In the genomic region with DNA sequence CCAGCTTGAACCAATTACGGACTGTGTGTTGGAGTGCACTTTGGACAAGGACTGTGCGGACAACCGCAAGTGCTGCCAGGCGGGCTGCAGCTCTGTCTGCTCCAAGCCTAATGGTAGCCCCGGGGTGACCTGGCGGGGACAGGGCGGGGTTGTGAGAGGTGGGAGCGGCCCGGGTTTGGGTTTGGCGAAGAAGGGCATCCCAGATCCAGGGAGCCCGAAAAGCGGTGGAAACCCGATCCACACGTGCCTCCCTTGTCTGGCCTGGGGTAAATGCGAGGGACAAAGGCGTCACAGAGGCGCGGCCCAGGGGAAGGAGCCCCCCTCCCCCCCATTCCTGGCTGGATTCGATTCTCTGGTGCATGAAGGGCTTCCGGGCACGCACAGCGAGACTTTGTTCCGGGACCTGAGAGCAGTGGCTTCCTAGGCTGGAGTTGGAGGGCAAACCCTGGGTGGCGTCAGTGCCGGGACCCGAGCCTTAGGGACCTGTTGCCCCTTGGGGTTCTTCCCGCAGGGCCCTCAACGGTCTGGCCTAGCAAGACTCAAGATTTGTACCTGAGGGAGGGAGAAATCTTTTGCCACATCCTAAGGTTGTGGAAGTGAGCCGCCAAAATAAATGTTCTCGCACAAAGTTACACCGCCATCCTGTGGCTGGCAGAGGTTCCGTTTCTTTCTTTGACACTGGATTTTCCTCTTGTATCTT, we compare ENCODE assay signal across 8 mouse cellular contexts. TPM values are rescaled to one million over a fixed set of nuclear protein-coding genes. Genes with fewer than 3 reads are reported as not detected.
DNase-seq lines count a peak whose midpoint lies in the region; ATAC-seq and TF ChIP-seq lines count a peak whose summit lies in the region.

No protein-coding gene starts in this region.

- TF ChIP-seq CTCF in spleen, adult 2 months (IDR thresholded peaks at IDR 0.05; ENCODE audit: extremely low read depth, insufficient read depth, insufficient read length, insufficient replicate concordance) = peak; percentile 21; the same call in 1 of the 2 replicates
- TF ChIP-seq CTCF in bone marrow, adult 2 months (IDR thresholded peaks at IDR 0.05; ENCODE audit: control insufficient read depth, insufficient read depth, low read length) = 0 out of 2 replicates have a peak, but pooled peaks have one; percentile 12
- peak; percentile 54 for TF ChIP-seq CTCF in kidney, adult 2 months (conservative IDR thresholded peaks at IDR 0.05; ENCODE audit: insufficient read depth, insufficient read length, low read depth, low read length)

- 13% methylated on average over 32 of the region's 32 CpGs for WGBS in spleen, adult 2 months
- WGBS in bone marrow, adult 2 months = 13% methylated on average over 32 of the region's 32 CpGs
- under 1% methylated on average over 32 of the region's 32 CpGs for WGBS in kidney, adult 2 months
- WGBS in liver, embryonic 12.5 days (ENCODE audit: insufficient replicate concordance) = 2% methylated on average over 32 of the region's 32 CpGs

- peak overlapping the region; percentile 66 for H3K4me2 ChIP-seq in liver, embryonic 12.5 days

- peak in 1 of 2 experiments; percentile 8 for DNase-seq in spleen, adult 2 months (ENCODE audit: low read depth in 1 of 2, low spot score in 2 of 2)
- no peak for DNase-seq in spleen, postnatal 14 days (ENCODE audit: low spot score in 2 of 2)
- DNase-seq in kidney, adult 2 months = peak; percentile 62
- DNase-seq in natural killer cell, adult 2 months (ENCODE audit: low spot score in 2 of 2) = peak; percentile 26 to 27

- H3K4me1 ChIP-seq in spleen, adult 2 months (ENCODE audit: control insufficient read depth, insufficient read depth, insufficient read length) = peaks cover 6% of the 10 kb centered on the region; the same call in 1 of the 2 replicates
- H3K4me1 ChIP-seq in bone marrow, adult 2 months (ENCODE audit: control insufficient read depth, insufficient read depth, low read length) = no peaks in the 10 kb centered on the region
- no peaks in the 10 kb centered on the region for H3K4me1 ChIP-seq in kidney, adult 2 months (ENCODE audit: control insufficient read depth, insufficient read depth, low read length)
- H3K4me1 ChIP-seq in liver, embryonic 12.5 days = 0 out of 2 replicates have a peak, but pooled peaks cover 6% of the 10 kb centered on the region

- no peak overlapping the region for H3K27ac ChIP-seq in spleen, adult 2 months (ENCODE audit: insufficient read depth, low read length)
- no peak overlapping the region for H3K27ac ChIP-seq in bone marrow, adult 2 months (ENCODE audit: control insufficient read depth, insufficient read depth, low read depth, low read length, poor library complexity)
- peak overlapping the region; percentile 51; the same call in 1 of the 2 replicates for H3K27ac ChIP-seq in kidney, adult 2 months (ENCODE audit: insufficient read depth, low read depth, low read length)
- H3K27ac ChIP-seq in liver, embryonic 12.5 days = no peak overlapping the region

- H3K9me3 ChIP-seq in liver, embryonic 12.5 days (replicated peaks) = 0 out of 2 replicates have a peak, but pooled peaks cover 5% of the 10 kb centered on the region

- no peak for TF ChIP-seq POLR2A in spleen, adult 2 months (IDR thresholded peaks at IDR 0.05; ENCODE audit: low read depth, low read length)
- TF ChIP-seq POLR2A in bone marrow, adult 2 months (IDR thresholded peaks at IDR 0.05; ENCODE audit: borderline replicate concordance, control insufficient read depth, low read depth, low read length) = no peak
- no peak for TF ChIP-seq POLR2A in kidney, adult 2 months (IDR thresholded peaks at IDR 0.05; ENCODE audit: low read depth, low read length)

- ATAC-seq in frontal cortex, adult (ENCODE audit: low TSS enrichment) = peak; percentile 81
- ATAC-seq in liver, embryonic 12.5 days = no peak
- ATAC-seq in monocyte, adult 5-6 weeks (replicated peaks; ENCODE audit: insufficient number of reproducible peaks, low FRiP score, low TSS enrichment, poor library complexity, severe bottlenecking) = no peak

- H3K27me3 ChIP-seq in spleen, adult 2 months (ENCODE audit: control insufficient read depth, insufficient read depth, low read length) = peaks cover 3% of the 10 kb centered on the region; the same call in 1 of the 2 replicates
- H3K27me3 ChIP-seq in kidney, adult 2 months (replicated peaks; ENCODE audit: control insufficient read depth, insufficient read depth, low read length) = no peaks in the 10 kb centered on the region
- peaks cover 50% of the 10 kb centered on the region for H3K27me3 ChIP-seq in liver, embryonic 12.5 days (replicated peaks)

- peak overlapping the region; percentile 15; the same call in 1 of the 2 replicates for H3K9ac ChIP-seq in liver, embryonic 12.5 days

- no peaks in the 10 kb centered on the region for H3K36me3 ChIP-seq in spleen, adult 2 months (ENCODE audit: control insufficient read depth, insufficient read depth, low read length)
- H3K36me3 ChIP-seq in kidney, adult 2 months (ENCODE audit: control insufficient read depth, insufficient read depth, low read length) = no peaks in the 10 kb centered on the region
- H3K36me3 ChIP-seq in liver, embryonic 12.5 days = no peaks in the 10 kb centered on the region

- H3K4me3 ChIP-seq in spleen, adult 2 months (ENCODE audit: extremely low read depth, insufficient read depth, insufficient read length) = peak overlapping the region; percentile 41; the same call in 1 of the 2 replicates
- H3K4me3 ChIP-seq in bone marrow, adult 2 months (replicated peaks; ENCODE audit: control insufficient read depth, low read depth, low read length) = no peak overlapping the region
- H3K4me3 ChIP-seq in kidney, adult 2 months (ENCODE audit: insufficient read depth, low read depth, low read length) = peak overlapping the region; percentile 50
- peak overlapping the region; percentile 40 for H3K4me3 ChIP-seq in liver, embryonic 12.5 days

RNA-seq across cellular contexts. Expression of gene Wfdc2, which starts 1.3 kb away (rescaled TPM):
- polyA plus RNA-seq in spleen, adult 2 months (2012; rRNA removed) = 0.33 and 0.47 TPM in 2 replicates
- polyA plus RNA-seq in bone marrow, adult 2 months (2011; ENCODE audit: insufficient read depth, insufficient read length, low replicate concordance, missing spikeins) = 2.8 TPM in 1 of 2 replicates, not detected in the other
- polyA plus RNA-seq in kidney, adult 2 months (2012; rRNA removed) = 459 and 460 TPM in 2 replicates
- polyA plus RNA-seq in liver, embryonic 12.5 days (2016; fragmentation: Nextera tagmentation; extraction: Ambion mirVana) = 2.1 and 3.2 TPM in 2 replicates
- total RNA-seq in monocyte, adult 5-6 weeks (2017) = 1.4 TPM in 1 of 3 replicates, not detected in the others

RNA-seq across cellular contexts. Expression of gene Spint3, which starts 9.8 kb away (rescaled TPM):
- polyA plus RNA-seq in spleen, adult 2 months (2012; rRNA removed) = not detected in 2 replicates
- not detected in 2 replicates for polyA plus RNA-seq in bone marrow, adult 2 months (2011; ENCODE audit: insufficient read depth, insufficient read length, low replicate concordance, missing spikeins)
- polyA plus RNA-seq in kidney, adult 2 months (2012; rRNA removed) = not detected in 2 replicates
- polyA plus RNA-seq in liver, embryonic 12.5 days (2016; fragmentation: Nextera tagmentation; extraction: Ambion mirVana) = not detected in 2 replicates
- total RNA-seq in monocyte, adult 5-6 weeks (2017) = not detected in 3 replicates

RNA-seq across cellular contexts. Expression of gene Wfdc6a, which starts 21.8 kb away (rescaled TPM):
- polyA plus RNA-seq in spleen, adult 2 months (2012; rRNA removed) = 0.15 and 0.21 TPM in 2 replicates
- polyA plus RNA-seq in bone marrow, adult 2 months (2011; ENCODE audit: insufficient read depth, insufficient read length, low replicate concordance, missing spikeins) = not detected in 2 replicates
- not detected in 2 replicates for polyA plus RNA-seq in kidney, adult 2 months (2012; rRNA removed)
- polyA plus RNA-seq in liver, embryonic 12.5 days (2016; fragmentation: Nextera tagmentation; extraction: Ambion mirVana) = 0.26 TPM in 1 of 2 replicates, not detected in the other
- 0.87 TPM in 1 of 3 replicates, not detected in the others for total RNA-seq in monocyte, adult 5-6 weeks (2017)

RNA-seq across cellular contexts. Expression of gene Eppin, which starts 29.9 kb away (rescaled TPM):
- not detected in 2 replicates for polyA plus RNA-seq in spleen, adult 2 months (2012; rRNA removed)
- not detected in 2 replicates for polyA plus RNA-seq in bone marrow, adult 2 months (2011; ENCODE audit: insufficient read depth, insufficient read length, low replicate concordance, missing spikeins)
- polyA plus RNA-seq in kidney, adult 2 months (2012; rRNA removed) = not detected in 2 replicates
- polyA plus RNA-seq in liver, embryonic 12.5 days (2016; fragmentation: Nextera tagmentation; extraction: Ambion mirVana) = not detected in 2 replicates
- not detected in 3 replicates for total RNA-seq in monocyte, adult 5-6 weeks (2017)

RNA-seq across cellular contexts. Expression of gene Wfdc6b, which starts 49.8 kb away (rescaled TPM):
- not detected in 2 replicates for polyA plus RNA-seq in spleen, adult 2 months (2012; rRNA removed)
- polyA plus RNA-seq in bone marrow, adult 2 months (2011; ENCODE audit: insufficient read depth, insufficient read length, low replicate concordance, missing spikeins) = not detected in 2 replicates
- not detected in 2 replicates for polyA plus RNA-seq in kidney, adult 2 months (2012; rRNA removed)
- polyA plus RNA-seq in liver, embryonic 12.5 days (2016; fragmentation: Nextera tagmentation; extraction: Ambion mirVana) = not detected in 2 replicates
- total RNA-seq in monocyte, adult 5-6 weeks (2017) = not detected in 3 replicates

Comparison
In these comparisons a context has a peak if more than half of its experiments do, and no peak if none do; other contexts are left out.
1. DNase-seq: peak in kidney, adult 2 months (single experiment) and natural killer cell, adult 2 months (2 of 2); none in spleen, postnatal 14 days (0 of 2).
2. RNA of gene Wfdc2, which starts 1.3 kb away (polyA plus RNA-seq): 459 to 460 TPM in kidney, adult 2 months; 2.1 to 3.2 TPM in liver, embryonic 12.5 days, 2.8 TPM in bone marrow, adult 2 months and 0.33 to 0.47 TPM in spleen, adult 2 months; every median in the first group is over 100 times any median in the second.
3. Peak in every context shown above with its lines, with median percentiles within 50 percentile points of each other: CTCF ChIP-seq.